Mouse (Mus musculus) gastrocnemius, postnatal 4 days (tissue): Measurements from ENCODE around the gene Edc4. TPM values are rescaled to one million over a fixed set of nuclear protein-coding genes. Genes with fewer than 3 reads are reported as not detected.

Experiments used
- DNase-seq, 2 experiments: peaks; one replicate each; pipeline ENCODE4 v3.0.0; 2021 to 2022; ENCODE audit warnings: low spot score in 2 of 2, mixed read lengths in 2 of 2
- total RNA-seq, 2 experiments: library from RNA; stranded (reverse); gene quantifications; 2 replicates each; pipeline ENCODE4 v1.2.3; 2021

Gene Edc4
- total RNA-seq, 2 experiments from 2014 or later, result 38.8 to 44.5 TPM

- DNase-seq, result peak in 1 of 2 experiments; percentile 24
Observed at GRCm38 (mm10) chr8:105937496-105938305, 57.0 kb downstream of the Edc4 start.

GRCm38 (mm10) chr8:105938306-105938669 lies 57.6 kb downstream of the Edc4 start, which contains the start of gene Psmb10:
Psmb10 (minus strand) TSS chr8:105938444.
- DNase-seq, result no peak

GRCm38 (mm10) chr8:105942026-105942425 lies 61.3 kb downstream of the Edc4 start:
- no peak for DNase-seq

GRCm38 (mm10) chr8:105942542-105942941 lies 61.9 kb downstream of the Edc4 start:
- no peak for DNase-seq

- no peak for DNase-seq
Observed at GRCm38 (mm10) chr8:105943321-105943739, 62.6 kb downstream of the Edc4 start, which contains the start of gene Lcat. Lcat (minus strand) TSS chr8:105943382.

Other genes starting within 250 kb of the Edc4 start
- gene Ctcf, start 244.3 kb upstream of the Edc4 start, total RNA-seq, result 10 to 100 TPM; 57.4 to 58.4 TPM
- under 1 TPM in 1 of 2 experiments, not detected in 1; 0.59 TPM for gene Agrp, start 243.5 kb upstream of the Edc4 start, total RNA-seq
- under 1 TPM; 0.26 to 0.74 TPM for gene Carmil2, start 194.6 kb upstream of the Edc4 start, total RNA-seq
- 10 to 100 TPM; 23.1 to 24.0 TPM for gene Acd, start 179.8 kb upstream of the Edc4 start, total RNA-seq
- 1 to 10 TPM; 7.4 to 7.5 TPM for gene Pard6a, start 179.7 kb upstream of the Edc4 start, total RNA-seq
- not detected for gene 4933405L10Rik, start 173.2 kb upstream of the Edc4 start, total RNA-seq
- gene Enkd1, start 172.7 kb upstream of the Edc4 start, total RNA-seq, result 1 to 10 TPM; 4.4 to 5.1 TPM
- gene Gfod2, start 122.2 kb upstream of the Edc4 start, total RNA-seq, result 1 to 10 TPM; 5.2 to 6.0 TPM
- 10 to 100 TPM; 28.6 to 32.3 TPM for gene Ranbp10, start 53.5 kb upstream of the Edc4 start, total RNA-seq
- under 1 TPM; 0.74 to 0.75 TPM for gene Tsnaxip1, start 53.1 kb upstream of the Edc4 start, total RNA-seq
- gene Cenpt, start 27.6 kb upstream of the Edc4 start, total RNA-seq, result 10 to 100 TPM; 11.5 to 12.9 TPM
- gene Thap11, start 25.7 kb upstream of the Edc4 start, total RNA-seq, result 10 to 100 TPM; 37.5 to 39.2 TPM
- gene Nutf2, start 20.3 kb upstream of the Edc4 start, total RNA-seq, result 10 to 100 TPM; 78.1 to 89.5 TPM
- gene Nrn1l, start 12.7 kb downstream of the Edc4 start, total RNA-seq, result 1 to 10 TPM in 1 of 2 experiments, under 1 TPM in 1; 0.49 to 1.4 TPM
- 10 to 100 TPM; 24.7 to 25.0 TPM for gene Pskh1, start 19.6 kb downstream of the Edc4 start, total RNA-seq
- gene Ctrl, start 53.0 kb downstream of the Edc4 start, total RNA-seq, result under 1 TPM in 1 of 2 experiments, not detected in 1; 0.44 TPM
- 10 to 100 TPM; 26.8 to 29.8 TPM for gene Psmb10, start 57.6 kb downstream of the Edc4 start, total RNA-seq
- gene Lcat, start 62.5 kb downstream of the Edc4 start, total RNA-seq, result 1 to 10 TPM; 1.5 to 1.7 TPM
- 10 to 100 TPM; 30.7 to 40.6 TPM for gene Slc12a4, start 85.2 kb downstream of the Edc4 start, total RNA-seq
- gene Dpep3, start 98.5 kb downstream of the Edc4 start, total RNA-seq, result not detected
- gene Dus2, start 110.5 kb downstream of the Edc4 start, total RNA-seq, result 10 to 100 TPM; 12.4 to 13.2 TPM
- not detected for gene Dpep2nb, start 125.1 kb downstream of the Edc4 start, total RNA-seq
- 10 to 100 TPM; 10.8 to 11.7 TPM for gene Ddx28, start 131.0 kb downstream of the Edc4 start, total RNA-seq
- gene Nfatc3, start 178.0 kb downstream of the Edc4 start, total RNA-seq, result 10 to 100 TPM; 37.1 to 40.6 TPM